Mouse (Mus musculus) limb, embryonic 11.5 days (tissue): ENCODE measurements around the gene Gprc5d. TPM values are rescaled to one million over a fixed set of nuclear protein-coding genes. Genes with fewer than 3 reads are reported as not detected.

Experiments used
- ATAC-seq: fragments of 200-750 bp; cut with Nextera tagmentation; 2 replicates; pipeline ENCODE4 v1.8.0; 2017; ENCODE audit warnings: low read depth; ENCODE audit not compliant: insufficient number of reproducible peaks, low FRiP score, low TSS enrichment
- DNase-seq: peaks from one replicate; pipeline ENCODE4 v3.0.0-alpha.2; 2015; ENCODE audit warnings: low spot score
- H3K27ac ChIP-seq: fragments of 300-500 bp; sonication (generic); replicated peaks from 2 replicates; pipeline ENCODE4 v1.5.1; 2014; ENCODE audit warnings: low read depth, mild to moderate bottlenecking, low read length
- H3K27me3 ChIP-seq: fragments of 300-500 bp; sonication (generic); 2 replicates; pipeline ENCODE4 v1.6.1; 2014; ENCODE audit warnings: mild to moderate bottlenecking, low read length, mixed read lengths; ENCODE audit not compliant: control insufficient read depth, insufficient read depth
- H3K36me3 ChIP-seq: fragments of 300-500 bp; sonication (generic); 2 replicates; pipeline ENCODE4 v1.6.1; 2014; ENCODE audit warnings: mild to moderate bottlenecking, low read length, moderate library complexity, mixed read lengths; ENCODE audit not compliant: control insufficient read depth, insufficient read depth
- H3K4me1 ChIP-seq: fragments of 300-500 bp; sonication (generic); 2 replicates; pipeline ENCODE4 v1.6.1; 2014; ENCODE audit warnings: low read length, mixed read lengths; ENCODE audit not compliant: control insufficient read depth, insufficient read depth
- H3K4me2 ChIP-seq: fragments of 300-500 bp; sonication (generic); 2 replicates; pipeline ENCODE4 v1.6.1; 2014; ENCODE audit warnings: low read depth, mild to moderate bottlenecking, moderate library complexity; ENCODE audit not compliant: severe bottlenecking
- H3K4me3 ChIP-seq: fragments of 300-500 bp; sonication (generic); 2 replicates; pipeline ENCODE4 v1.5.1; 2014; ENCODE audit warnings: low read depth, low read length
- H3K9ac ChIP-seq: fragments of 300-500 bp; sonication (generic); 2 replicates; pipeline ENCODE4 v1.6.1; 2014; ENCODE audit warnings: mild to moderate bottlenecking, low read length
- H3K9me3 ChIP-seq: fragments of 300-500 bp; sonication (generic); 2 replicates; pipeline ENCODE4 v1.6.1; 2016; ENCODE audit warnings: low read length; ENCODE audit not compliant: control insufficient read depth
- WGBS: fragments of 180-500 bp; shearing (Covaris S2); extraction: QIAGEN DNeasy Blood & Tissue Kit; methylation state at CpG from one replicate; pipeline ENCODE4 v1.1.7; 2014; 5-methylcytosine and 5-hydroxymethylcytosine counted together
- polyA plus RNA-seq: library from polyadenylated mRNA; unstranded; fragments of >200 nt; fragmentation: Nextera tagmentation; extraction: Ambion mirVana; gene quantifications from 2 replicates; pipeline ENCODE4 v1.2.1, GENCODE M21; 2014

Gprc5d gene
- polyA plus RNA-seq, 1 experiment from 2014 or later: not detected

- H3K4me3 ChIP-seq: no peak overlapping the region
- ATAC-seq: no peak
- H3K27ac ChIP-seq: no peak overlapping the region
- no peaks in the 10 kb centered on the region for H3K9me3 ChIP-seq
- no peak overlapping the region for H3K4me2 ChIP-seq
- no peaks in the 10 kb centered on the region for H3K36me3 ChIP-seq
- WGBS: 92% methylated on average over 12 of the region's 12 CpGs
- DNase-seq: no peak
- no peaks in the 10 kb centered on the region for H3K4me1 ChIP-seq
- no peak overlapping the region for H3K9ac ChIP-seq
- no peaks in the 10 kb centered on the region for H3K27me3 ChIP-seq
Observed at GRCm38 (mm10) chr6:135092798-135093470, 25.1 kb downstream of the Gprc5d start.

- DNase-seq (no peak), ATAC-seq (no peak)
- Histone ChIP-seq H3K4me1 (no peaks in the 10 kb centered on the region), H3K36me3 (no peaks in the 10 kb centered on the region), H3K9ac (no peak overlapping the region), H3K4me2 (no peak overlapping the region), H3K9me3 (no peaks in the 10 kb centered on the region), H3K27ac (no peak overlapping the region), H3K4me3 (no peak overlapping the region), H3K27me3 (no peaks in the 10 kb centered on the region)
- WGBS: 38% methylated on average over 4 of the region's 4 CpGs
Observed at GRCm38 (mm10) chr6:135090661-135091060, 27.4 kb downstream of the Gprc5d start.

GRCm38 (mm10) chr6:135089786-135090185, 28.3 kb downstream of the Gprc5d start:
- Histone ChIP-seq H3K9ac (no peak overlapping the region), H3K4me3 (no peak overlapping the region), H3K4me1 (no peaks in the 10 kb centered on the region), H3K27ac (no peak overlapping the region), H3K9me3 (no peaks in the 10 kb centered on the region), H3K4me2 (no peak overlapping the region), H3K27me3 (no peaks in the 10 kb centered on the region), H3K36me3 (no peaks in the 10 kb centered on the region)
- DNase-seq: no peak
- WGBS: 21% methylated on average over 8 of the region's 8 CpGs
- no peak for ATAC-seq

GRCm38 (mm10) chr6:135087721-135088451, 30.2 kb downstream of the Gprc5d start:
- H3K9me3 ChIP-seq: no peaks in the 10 kb centered on the region
- no peak overlapping the region for H3K9ac ChIP-seq
- H3K4me1 ChIP-seq: no peaks in the 10 kb centered on the region
- H3K4me3 ChIP-seq: no peak overlapping the region
- H3K4me2 ChIP-seq: peak overlapping the region; percentile 31; the same call in 1 of the 2 replicates
- DNase-seq (peak; percentile 95), ATAC-seq (peak; percentile 77)
- no peak overlapping the region for H3K27ac ChIP-seq
- no peaks in the 10 kb centered on the region for H3K36me3 ChIP-seq
- 24% methylated on average over 19 of the region's 19 CpGs for WGBS
- no peaks in the 10 kb centered on the region for H3K27me3 ChIP-seq

GRCm38 (mm10) chr6:135085703-135086102, 32.4 kb downstream of the Gprc5d start:
- Histone ChIP-seq H3K36me3 (no peaks in the 10 kb centered on the region), H3K27ac (no peak overlapping the region), H3K4me2 (no peak overlapping the region), H3K4me3 (no peak overlapping the region), H3K27me3 (no peaks in the 10 kb centered on the region), H3K4me1 (no peaks in the 10 kb centered on the region), H3K9me3 (no peaks in the 10 kb centered on the region), H3K9ac (no peak overlapping the region)
- no peak for DNase-seq
- WGBS: 88% methylated on average over 1 of the region's 1 CpGs
- ATAC-seq: no peak

- no peaks in the 10 kb centered on the region for H3K36me3 ChIP-seq
- H3K27me3 ChIP-seq: no peaks in the 10 kb centered on the region
- no peaks in the 10 kb centered on the region for H3K9me3 ChIP-seq
- ATAC-seq: no peak
- H3K27ac ChIP-seq: no peak overlapping the region
- no peak overlapping the region for H3K9ac ChIP-seq
- no peak overlapping the region for H3K4me2 ChIP-seq
- WGBS: 72% methylated on average over 10 of the region's 10 CpGs
- H3K4me1 ChIP-seq: no peaks in the 10 kb centered on the region
- DNase-seq: no peak
- no peak overlapping the region for H3K4me3 ChIP-seq
Observed at GRCm38 (mm10) chr6:135083991-135084502, 34.0 kb downstream of the Gprc5d start.

GRCm38 (mm10) chr6:135078420-135078819, 39.7 kb downstream of the Gprc5d start:
- Histone ChIP-seq H3K36me3 (no peaks in the 10 kb centered on the region), H3K9ac (no peak overlapping the region), H3K27ac (no peak overlapping the region), H3K4me2 (no peak overlapping the region), H3K9me3 (no peaks in the 10 kb centered on the region), H3K4me1 (no peaks in the 10 kb centered on the region), H3K4me3 (no peak overlapping the region), H3K27me3 (no peaks in the 10 kb centered on the region)
- DNase-seq: no peak
- ATAC-seq: no peak
- WGBS: 44% methylated on average over 12 of the region's 12 CpGs

- no peaks in the 10 kb centered on the region for H3K36me3 ChIP-seq
- ATAC-seq: no peak
- no peak overlapping the region for H3K4me2 ChIP-seq
- H3K27me3 ChIP-seq: no peaks in the 10 kb centered on the region
- H3K4me1 ChIP-seq: no peaks in the 10 kb centered on the region
- no peak overlapping the region for H3K4me3 ChIP-seq
- 47% methylated on average over 3 of the region's 3 CpGs for WGBS
- DNase-seq: no peak
- H3K9me3 ChIP-seq: no peaks in the 10 kb centered on the region
- no peak overlapping the region for H3K9ac ChIP-seq
- H3K27ac ChIP-seq: no peak overlapping the region
Observed at GRCm38 (mm10) chr6:135076202-135076601, 41.9 kb downstream of the Gprc5d start.
